Mouse (Mus musculus) midbrain, embryonic 13.5 days (tissue): Measurements from ENCODE around the gene Msl2. TPM values are rescaled to one million over a fixed set of nuclear protein-coding genes. Genes with fewer than 3 reads are reported as not detected.
A peak's percentile ranks its signal among the peaks of the same experiment; 100 is the strongest.

Source experiments
- ATAC-seq: fragments of 200-750 bp; cut with Nextera tagmentation; 2 replicates; pipeline ENCODE4 v1.8.0; 2017; ENCODE audit warnings: mild to moderate bottlenecking, moderate TSS enrichment, moderate library complexity
- H3K27ac ChIP-seq: fragments of 300-500 bp; sonication (generic); 2 replicates; pipeline ENCODE4 v1.5.1; 2015; ENCODE audit warnings: inconsistent platforms, mild to moderate bottlenecking, moderate library complexity
- H3K27me3 ChIP-seq: fragments of 300-500 bp; sonication (generic); 2 replicates; pipeline ENCODE4 v1.6.1; 2015; ENCODE audit warnings: mild to moderate bottlenecking, inconsistent platforms
- H3K36me3 ChIP-seq: fragments of 300-500 bp; sonication (generic); 2 replicates; pipeline ENCODE4 v1.6.1; 2015; ENCODE audit warnings: mild to moderate bottlenecking, inconsistent platforms
- H3K4me1 ChIP-seq: fragments of 300-500 bp; sonication (generic); replicated peaks from 2 replicates; pipeline ENCODE4 v1.6.1; 2015; ENCODE audit warnings: inconsistent platforms
- H3K4me2 ChIP-seq: fragments of 300-500 bp; sonication (generic); replicated peaks from 2 replicates; pipeline ENCODE4 v1.6.1; 2015; ENCODE audit warnings: moderate library complexity, mild to moderate bottlenecking, inconsistent platforms
- H3K4me3 ChIP-seq: fragments of 300-500 bp; sonication (generic); replicated peaks from 2 replicates; pipeline ENCODE4 v1.5.1; 2015; ENCODE audit warnings: mild to moderate bottlenecking, inconsistent platforms
- H3K9ac ChIP-seq: fragments of 300-500 bp; sonication (generic); replicated peaks from 2 replicates; pipeline ENCODE4 v1.6.1; 2015; ENCODE audit warnings: mild to moderate bottlenecking, inconsistent platforms
- H3K9me3 ChIP-seq: fragments of 300-500 bp; sonication (generic); 2 replicates; pipeline ENCODE4 v1.6.1; 2016; ENCODE audit warnings: mild to moderate bottlenecking, inconsistent platforms
- WGBS: fragments of 180-500 bp; shearing (Covaris S2); methylation state at CpG from one replicate; pipeline ENCODE4 v1.1.7; 2015; 5-methylcytosine and 5-hydroxymethylcytosine counted together
- polyA plus RNA-seq: library from polyadenylated mRNA; unstranded; fragments of >200 nt; fragmentation: Nextera tagmentation; extraction: Ambion mirVana; gene quantifications from 2 replicates; pipeline ENCODE4 v1.2.1, GENCODE M21; 2015

The Msl2 gene
- polyA plus RNA-seq, 1 experiment from 2014 or later = 7.2 TPM

GRCm38 (mm10) chr9:101076095-101076875 is 2.4 kb downstream of the Msl2 start:
- Histone ChIP-seq H3K27ac (peak overlapping the region; percentile 47), H3K9me3 (no peaks in the 10 kb centered on the region), H3K4me3 (peak overlapping the region; percentile 81), H3K9ac (peak overlapping the region; percentile 99), H3K36me3 (no peaks in the 10 kb centered on the region), H3K4me1 (peaks cover 43% of the 10 kb centered on the region), H3K27me3 (no peaks in the 10 kb centered on the region), H3K4me2 (peak overlapping the region; percentile 95)
- no peak for ATAC-seq
- WGBS = under 1% methylated on average over 18 of the region's 18 CpGs

GRCm38 (mm10) chr9:101077486-101077885 is 3.6 kb downstream of the Msl2 start:
- Histone ChIP-seq H3K4me2 (peak overlapping the region; percentile 95), H3K4me3 (peak overlapping the region; percentile 81), H3K4me1 (peaks cover 43% of the 10 kb centered on the region), H3K27me3 (no peaks in the 10 kb centered on the region), H3K9me3 (no peaks in the 10 kb centered on the region), H3K9ac (peak overlapping the region; percentile 99), H3K36me3 (no peaks in the 10 kb centered on the region), H3K27ac (no peak overlapping the region)
- no peak for ATAC-seq

- WGBS = 63% methylated on average over 4 of the region's 4 CpGs
These were observed 4.7 kb downstream of the Msl2 start for GRCm38 (mm10) chr9:101078579-101078978.

GRCm38 (mm10) chr9:101080046-101080685 is 6.3 kb downstream of the Msl2 start:
- H3K36me3 ChIP-seq = peaks cover 3% of the 10 kb centered on the region; the same call in 1 of the 2 replicates
- H3K9ac ChIP-seq = no peak overlapping the region
- no peaks in the 10 kb centered on the region for H3K9me3 ChIP-seq
- H3K4me2 ChIP-seq = peak overlapping the region; percentile 54; the same call in 1 of the 2 replicates
- H3K27me3 ChIP-seq = no peaks in the 10 kb centered on the region
- 81% methylated on average over 3 of the region's 3 CpGs for WGBS
- peaks cover 37% of the 10 kb centered on the region for H3K4me1 ChIP-seq
- ATAC-seq = no peak
- H3K27ac ChIP-seq = no peak overlapping the region
- H3K4me3 ChIP-seq = no peak overlapping the region

More at GRCm38 (mm10) chr9:101078579-101078978, 4.7 kb downstream of the Msl2 start:
- no peak overlapping the region for H3K27ac ChIP-seq
- H3K9me3 ChIP-seq = no peaks in the 10 kb centered on the region
- H3K36me3 ChIP-seq = peaks cover 1% of the 10 kb centered on the region; the same call in 1 of the 2 replicates
- H3K27me3 ChIP-seq = no peaks in the 10 kb centered on the region
- H3K4me2 ChIP-seq = peak overlapping the region; percentile 54
- no peak for ATAC-seq
- H3K9ac ChIP-seq = peak overlapping the region; percentile 51
- H3K4me3 ChIP-seq = peak overlapping the region; percentile 81
- H3K4me1 ChIP-seq = peaks cover 37% of the 10 kb centered on the region

GRCm38 (mm10) chr9:101083728-101084127 is 9.8 kb downstream of the Msl2 start:
- 93% methylated on average over 3 of the region's 3 CpGs for WGBS

GRCm38 (mm10) chr9:101095425-101095824 is 21.5 kb downstream of the Msl2 start:
- Histone ChIP-seq H3K4me1 (no peaks in the 10 kb centered on the region), H3K4me2 (no peak overlapping the region), H3K36me3 (peaks cover 5% of the 10 kb centered on the region), H3K9me3 (peaks cover 5% of the 10 kb centered on the region), H3K4me3 (no peak overlapping the region), H3K27ac (no peak overlapping the region), H3K9ac (no peak overlapping the region), H3K27me3 (no peaks in the 10 kb centered on the region)
- 98% methylated on average over 4 of the region's 4 CpGs for WGBS
- no peak for ATAC-seq

More at GRCm38 (mm10) chr9:101083728-101084127, 9.8 kb downstream of the Msl2 start:
- Histone ChIP-seq H3K27ac (no peak overlapping the region), H3K4me2 (no peak overlapping the region), H3K36me3 (peaks cover 3% of the 10 kb centered on the region; the same call in 1 of the 2 replicates), H3K9ac (no peak overlapping the region), H3K4me1 (peaks cover 17% of the 10 kb centered on the region), H3K9me3 (no peaks in the 10 kb centered on the region), H3K27me3 (no peaks in the 10 kb centered on the region), H3K4me3 (no peak overlapping the region)
- ATAC-seq = no peak

- Histone ChIP-seq H3K36me3 (peaks cover 15% of the 10 kb centered on the region), H3K9ac (no peak overlapping the region), H3K4me2 (no peak overlapping the region), H3K27me3 (no peaks in the 10 kb centered on the region), H3K4me1 (no peaks in the 10 kb centered on the region), H3K9me3 (peaks cover 5% of the 10 kb centered on the region), H3K27ac (no peak overlapping the region), H3K4me3 (no peak overlapping the region)
- ATAC-seq = no peak
- 97% methylated on average over 3 of the region's 3 CpGs for WGBS
These were observed 22.6 kb downstream of the Msl2 start for GRCm38 (mm10) chr9:101096461-101096860.

- Histone ChIP-seq H3K9me3 (peaks cover 5% of the 10 kb centered on the region), H3K4me1 (no peaks in the 10 kb centered on the region), H3K9ac (no peak overlapping the region), H3K27ac (no peak overlapping the region), H3K36me3 (peaks cover 21% of the 10 kb centered on the region), H3K4me3 (no peak overlapping the region; the same call in 1 of the 2 replicates), H3K4me2 (no peak overlapping the region), H3K27me3 (no peaks in the 10 kb centered on the region)
- 80% methylated on average over 1 of the region's 1 CpGs for WGBS
- no peak for ATAC-seq
These were observed 23.6 kb downstream of the Msl2 start for GRCm38 (mm10) chr9:101097542-101097941.

GRCm38 (mm10) chr9:101099445-101099844 is 25.5 kb downstream of the Msl2 start:
- 92% methylated on average over 6 of the region's 6 CpGs for WGBS
- Histone ChIP-seq H3K9me3 (peaks cover 5% of the 10 kb centered on the region), H3K4me3 (no peak overlapping the region), H3K27me3 (no peaks in the 10 kb centered on the region), H3K27ac (no peak overlapping the region), H3K4me2 (no peak overlapping the region), H3K36me3 (peaks cover 21% of the 10 kb centered on the region), H3K4me1 (no peaks in the 10 kb centered on the region), H3K9ac (no peak overlapping the region)
- ATAC-seq = no peak

GRCm38 (mm10) chr9:101100163-101100562 is 26.3 kb downstream of the Msl2 start:
- Histone ChIP-seq H3K36me3 (peaks cover 25% of the 10 kb centered on the region), H3K4me1 (no peaks in the 10 kb centered on the region), H3K4me3 (no peak overlapping the region), H3K9ac (no peak overlapping the region), H3K9me3 (peaks cover 5% of the 10 kb centered on the region), H3K4me2 (no peak overlapping the region), H3K27ac (no peak overlapping the region), H3K27me3 (no peaks in the 10 kb centered on the region)
- ATAC-seq = no peak
- 97% methylated on average over 3 of the region's 3 CpGs for WGBS

- no peak overlapping the region for H3K4me2 ChIP-seq
- no peak overlapping the region for H3K27ac ChIP-seq
- H3K4me1 ChIP-seq = no peaks in the 10 kb centered on the region
- no peak overlapping the region for H3K4me3 ChIP-seq
- H3K36me3 ChIP-seq = peaks cover 32% of the 10 kb centered on the region
- no peak overlapping the region for H3K9ac ChIP-seq
- H3K9me3 ChIP-seq = peaks cover 5% of the 10 kb centered on the region
- H3K27me3 ChIP-seq = no peaks in the 10 kb centered on the region
- no peak for ATAC-seq
- 97% methylated on average over 8 of the region's 8 CpGs for WGBS
These were observed 27.6 kb downstream of the Msl2 start for GRCm38 (mm10) chr9:101101547-101101946.

- Histone ChIP-seq H3K4me3 (no peak overlapping the region), H3K36me3 (peaks cover 35% of the 10 kb centered on the region), H3K9ac (no peak overlapping the region), H3K4me1 (no peaks in the 10 kb centered on the region), H3K27ac (no peak overlapping the region), H3K4me2 (no peak overlapping the region), H3K27me3 (no peaks in the 10 kb centered on the region), H3K9me3 (peaks cover 5% of the 10 kb centered on the region)
- no peak for ATAC-seq
- WGBS = 96% methylated on average over 3 of the region's 3 CpGs
These were observed 28.4 kb downstream of the Msl2 start for GRCm38 (mm10) chr9:101102288-101102687.
